Mouse (Mus musculus) stomach, postnatal 0 days (tissue): ENCODE data around the gene Fam120b. TPM values are rescaled to one million over a fixed set of nuclear protein-coding genes. Genes with fewer than 3 reads are reported as not detected.
A peak's percentile ranks its signal among the peaks of the same experiment; 100 is the strongest.

ENCODE experiments used
- ATAC-seq: fragments of 200-750 bp; cut with Nextera tagmentation; 2 replicates; pipeline ENCODE4 v1.8.0; 2017; ENCODE audit not compliant: low FRiP score, low TSS enrichment
- DNase-seq: peaks from one replicate; pipeline ENCODE4 v3.0.0-alpha.2; 2016; ENCODE audit warnings: low spot score
- H3K27ac ChIP-seq: fragments of 300-500 bp; sonication (generic); replicated peaks from 2 replicates; pipeline ENCODE4 v1.5.1; 2014; ENCODE audit warnings: mild to moderate bottlenecking, control low read depth
- H3K27me3 ChIP-seq: fragments of 300-500 bp; sonication (generic); 2 replicates; pipeline ENCODE4 v1.6.1; 2014; ENCODE audit warnings: low read length; ENCODE audit not compliant: control insufficient read depth, insufficient read depth
- H3K36me3 ChIP-seq: fragments of 300-500 bp; sonication (generic); 2 replicates; pipeline ENCODE4 v1.6.1; 2014; ENCODE audit warnings: low read length, mixed read lengths; ENCODE audit not compliant: control insufficient read depth, insufficient read depth
- H3K4me1 ChIP-seq: fragments of 300-500 bp; sonication (generic); replicated peaks from 2 replicates; pipeline ENCODE4 v1.6.1; 2014; ENCODE audit warnings: antibody characterized with exemption; ENCODE audit not compliant: control insufficient read depth, insufficient read depth
- H3K4me2 ChIP-seq: fragments of 300-500 bp; sonication (generic); replicated peaks from 2 replicates; pipeline ENCODE4 v1.6.1; 2014; ENCODE audit warnings: low read depth, mild to moderate bottlenecking, control low read depth, moderate library complexity
- H3K4me3 ChIP-seq: fragments of 300-500 bp; sonication (generic); 2 replicates; pipeline ENCODE4 v1.5.1; 2014; ENCODE audit warnings: low read depth, low read length, control low read depth
- H3K9ac ChIP-seq: fragments of 300-500 bp; sonication (generic); 2 replicates; pipeline ENCODE4 v1.6.1; 2014; ENCODE audit warnings: mild to moderate bottlenecking, low read length, control low read depth, mixed read lengths
- H3K9me3 ChIP-seq: fragments of 300-500 bp; sonication (generic); 2 replicates; pipeline ENCODE4 v1.6.1; 2016; ENCODE audit warnings: low read length; ENCODE audit not compliant: control insufficient read depth
- CTCF ChIP-seq: IDR thresholded peaks from 2 replicates; pipeline ENCODE4 v1.5.1; 2016; ENCODE audit warnings: antibody characterized with exemption, low read depth, mild to moderate bottlenecking, moderate library complexity
- EP300 ChIP-seq: optimal IDR thresholded peaks from 2 replicates; pipeline ENCODE3; 2016; ENCODE audit warnings: antibody characterized with exemption
- WGBS: fragments of 180-500 bp; shearing (Covaris S2); extraction: QIAGEN DNeasy Blood & Tissue Kit; methylation state at CpG from one replicate; pipeline ENCODE4 v1.1.7; 2014; 5-methylcytosine and 5-hydroxymethylcytosine counted together
- polyA plus RNA-seq: library from polyadenylated mRNA; unstranded; fragments of >200 nt; fragmentation: Nextera tagmentation; extraction: Ambion mirVana; gene quantifications from 2 replicates; pipeline ENCODE4 v1.2.1, GENCODE M21; 2015

Gene Fam120b
- polyA plus RNA-seq, 1 experiment from 2014 or later = 10.0 TPM

DNA sequence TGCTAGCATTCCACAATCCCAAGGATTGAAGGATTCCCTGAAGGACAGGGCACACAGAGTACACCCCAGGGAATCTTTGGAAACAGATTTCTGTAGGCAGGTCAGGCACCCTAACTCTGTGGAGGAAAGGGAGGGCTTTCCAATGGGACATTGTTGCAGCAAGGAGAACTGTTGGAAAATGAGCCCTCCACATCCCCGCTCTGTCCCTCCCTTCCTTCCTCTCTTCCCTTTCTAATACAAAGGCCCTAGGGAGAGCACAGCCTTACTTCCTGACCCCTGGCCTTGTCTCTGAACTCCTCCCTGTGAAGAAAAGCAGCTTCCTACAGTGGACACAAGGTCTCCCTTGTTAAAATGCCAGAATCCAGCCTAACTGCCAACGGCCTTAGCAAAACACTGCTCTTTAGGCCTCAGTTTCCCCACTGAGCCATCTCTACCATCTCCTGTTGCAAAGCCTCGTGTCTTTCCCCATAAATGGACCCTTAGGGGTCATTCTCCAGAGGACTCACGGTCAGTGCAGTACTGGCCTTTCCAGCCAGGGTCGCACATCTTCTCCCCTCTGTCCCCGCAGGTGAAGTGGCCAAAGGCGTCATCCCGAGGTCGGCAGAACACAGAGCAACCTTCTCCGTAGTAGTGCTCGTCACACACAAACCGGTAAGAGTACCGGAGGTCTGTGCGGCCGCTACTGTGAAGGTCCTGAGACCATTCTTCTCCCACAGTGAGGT lies 22.9 kb upstream of the Fam120b start:
- peak; percentile 9 for DNase-seq
- Histone ChIP-seq H3K9ac (no peak overlapping the region), H3K4me3 (peak overlapping the region; percentile 10; the same call in 1 of the 2 replicates), H3K4me2 (peak overlapping the region; percentile 98), H3K9me3 (no peaks in the 10 kb centered on the region), H3K36me3 (no peaks in the 10 kb centered on the region), H3K27ac (no peak overlapping the region), H3K4me1 (no peaks in the 10 kb centered on the region; the same call in 1 of the 2 replicates), H3K27me3 (no peaks in the 10 kb centered on the region)
- 67% methylated on average over 15 of the region's 15 CpGs for WGBS
- TF ChIP-seq CTCF (no peak), EP300 (no peak)
- no peak for ATAC-seq

DNA sequence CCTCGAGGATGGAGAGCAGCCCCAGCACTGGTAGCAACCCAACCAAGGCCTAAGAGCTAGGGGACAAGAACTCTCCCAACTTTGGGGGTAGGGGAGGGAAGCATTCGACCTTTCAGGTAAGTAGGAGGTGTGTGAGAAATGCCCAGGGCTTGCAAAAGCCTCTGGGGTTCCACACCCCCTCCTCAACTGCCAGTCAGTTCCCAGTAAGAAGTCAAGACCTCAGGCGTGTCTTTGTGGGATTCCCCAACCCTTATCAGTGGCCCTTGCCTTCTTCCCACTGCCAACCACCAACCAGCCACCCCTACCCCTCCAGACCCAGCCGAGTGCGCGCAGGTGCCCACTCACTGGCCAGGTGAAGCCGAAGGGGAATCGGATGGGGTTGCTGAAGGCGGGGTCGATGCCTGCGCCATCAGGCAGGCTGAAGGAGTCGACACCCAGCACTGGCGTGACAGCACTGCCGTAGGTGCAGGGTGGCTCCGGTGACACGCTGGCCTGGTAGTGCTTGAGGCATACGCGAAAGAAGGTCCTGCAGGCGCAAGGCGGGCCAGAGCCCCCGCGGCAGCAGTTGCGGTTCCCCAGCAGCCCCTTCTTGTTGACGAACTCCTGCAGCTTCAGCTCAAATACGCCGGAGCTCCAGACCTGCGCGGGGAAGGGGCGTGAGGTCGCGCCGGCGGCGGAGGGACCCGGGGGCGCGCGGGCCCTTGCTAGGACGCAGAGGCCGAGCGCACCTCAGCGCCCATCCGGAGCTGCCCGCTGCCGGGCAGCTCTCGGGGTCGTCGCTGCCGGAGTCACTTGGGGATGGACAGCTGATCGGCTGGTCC lies 21.5 kb upstream of the Fam120b start:
- H3K4me3 ChIP-seq = peak overlapping the region; percentile 69
- no peaks in the 10 kb centered on the region; the same call in 1 of the 2 replicates for H3K4me1 ChIP-seq
- ATAC-seq (no peak; the same call in 1 of the 2 replicates), DNase-seq (peak; percentile 26)
- H3K9ac ChIP-seq = peak overlapping the region; percentile 66
- no peaks in the 10 kb centered on the region for H3K36me3 ChIP-seq
- TF ChIP-seq EP300 = no peak
- no peak for TF ChIP-seq CTCF
- H3K27me3 ChIP-seq = no peaks in the 10 kb centered on the region
- H3K27ac ChIP-seq = no peak overlapping the region
- no peaks in the 10 kb centered on the region for H3K9me3 ChIP-seq
- 6% methylated on average over 44 of the region's 50 CpGs for WGBS
- H3K4me2 ChIP-seq = peak overlapping the region; percentile 98

DNA sequence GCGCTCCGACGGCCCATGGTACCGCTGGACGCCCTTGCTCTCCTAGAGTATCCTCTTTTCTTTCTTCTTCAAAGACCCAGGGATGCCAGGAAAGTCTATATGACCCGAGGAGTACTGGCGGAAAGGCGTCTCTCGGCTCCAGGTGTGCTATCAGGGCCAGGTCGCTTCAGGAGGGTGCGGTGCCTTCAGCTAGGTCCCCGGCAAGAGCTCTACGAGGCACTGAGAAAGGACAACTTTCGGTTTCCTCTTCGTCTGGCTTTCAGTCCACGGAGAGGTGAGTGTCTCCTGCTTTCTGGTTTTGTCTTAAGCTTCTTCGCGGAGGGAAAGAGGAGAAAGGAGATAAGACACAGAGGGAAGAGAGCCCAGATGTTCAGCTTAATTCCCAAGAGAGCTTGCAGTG lies 20.8 kb upstream of the Fam120b start:
- H3K4me3 ChIP-seq = peak overlapping the region; percentile 69
- no peak for TF ChIP-seq EP300
- TF ChIP-seq CTCF = no peak
- H3K4me2 ChIP-seq = peak overlapping the region; percentile 98
- WGBS = under 1% methylated on average over 18 of the region's 18 CpGs
- no peaks in the 10 kb centered on the region for H3K36me3 ChIP-seq
- H3K9me3 ChIP-seq = no peaks in the 10 kb centered on the region
- H3K27ac ChIP-seq = 0 out of 2 replicates have a peak overlapping the region, but pooled peaks have one; percentile 40
- H3K27me3 ChIP-seq = no peaks in the 10 kb centered on the region
- ATAC-seq (no peak), DNase-seq (peak; percentile 35)
- H3K9ac ChIP-seq = peak overlapping the region; percentile 66
- H3K4me1 ChIP-seq = no peaks in the 10 kb centered on the region; the same call in 1 of the 2 replicates

DNA sequence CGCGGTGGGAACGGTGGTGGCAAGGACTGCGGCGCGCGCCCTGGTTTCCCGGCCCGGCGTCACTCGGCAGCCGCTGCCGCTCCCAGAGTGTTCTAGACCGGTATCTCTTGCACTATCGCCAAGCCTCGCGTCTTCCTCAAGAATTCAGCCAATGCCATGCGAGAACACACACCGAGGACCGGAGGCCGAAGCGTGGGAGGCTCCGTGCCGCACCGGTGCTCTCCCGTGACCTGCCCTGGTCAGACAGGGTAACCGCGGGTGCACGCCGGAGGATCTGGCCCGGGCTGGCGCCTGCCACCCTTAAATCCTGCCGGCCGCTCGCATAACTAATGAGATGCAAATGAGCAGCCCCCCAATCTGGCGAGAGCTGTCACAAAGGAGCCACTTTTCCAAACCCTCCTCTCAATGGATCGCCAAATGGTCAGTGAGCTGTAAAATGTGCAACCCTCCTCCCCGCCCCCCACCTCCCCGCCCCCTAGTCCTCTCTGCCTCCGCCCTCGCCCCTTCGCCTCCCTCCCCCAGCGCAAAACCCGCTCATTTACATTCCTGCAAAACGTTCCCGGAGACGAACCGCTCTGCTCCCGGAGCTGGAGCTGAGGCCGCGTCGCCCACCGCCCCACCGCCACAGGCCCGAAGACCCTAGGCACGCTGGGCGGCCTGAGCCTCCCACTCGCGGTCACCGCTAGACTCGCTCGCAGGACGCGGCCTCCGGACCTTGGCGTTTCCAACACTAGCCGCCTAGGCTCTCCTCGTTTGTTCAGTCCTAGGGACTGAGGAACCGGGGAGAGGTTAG lies 20.1 kb upstream of the Fam120b start:
- Histone ChIP-seq H3K36me3 (no peaks in the 10 kb centered on the region), H3K4me3 (peak overlapping the region; percentile 69), H3K4me1 (no peaks in the 10 kb centered on the region; the same call in 1 of the 2 replicates), H3K9me3 (no peaks in the 10 kb centered on the region), H3K27ac (peak overlapping the region; percentile 58; the same call in 1 of the 2 replicates), H3K4me2 (peak overlapping the region; percentile 98), H3K9ac (peak overlapping the region; percentile 66), H3K27me3 (no peaks in the 10 kb centered on the region)
- TF ChIP-seq EP300 (no peak), CTCF (no peak)
- under 1% methylated on average over 64 of the region's 69 CpGs for WGBS
- DNase-seq (peak; percentile 59), ATAC-seq (peak; percentile 36)

DNA sequence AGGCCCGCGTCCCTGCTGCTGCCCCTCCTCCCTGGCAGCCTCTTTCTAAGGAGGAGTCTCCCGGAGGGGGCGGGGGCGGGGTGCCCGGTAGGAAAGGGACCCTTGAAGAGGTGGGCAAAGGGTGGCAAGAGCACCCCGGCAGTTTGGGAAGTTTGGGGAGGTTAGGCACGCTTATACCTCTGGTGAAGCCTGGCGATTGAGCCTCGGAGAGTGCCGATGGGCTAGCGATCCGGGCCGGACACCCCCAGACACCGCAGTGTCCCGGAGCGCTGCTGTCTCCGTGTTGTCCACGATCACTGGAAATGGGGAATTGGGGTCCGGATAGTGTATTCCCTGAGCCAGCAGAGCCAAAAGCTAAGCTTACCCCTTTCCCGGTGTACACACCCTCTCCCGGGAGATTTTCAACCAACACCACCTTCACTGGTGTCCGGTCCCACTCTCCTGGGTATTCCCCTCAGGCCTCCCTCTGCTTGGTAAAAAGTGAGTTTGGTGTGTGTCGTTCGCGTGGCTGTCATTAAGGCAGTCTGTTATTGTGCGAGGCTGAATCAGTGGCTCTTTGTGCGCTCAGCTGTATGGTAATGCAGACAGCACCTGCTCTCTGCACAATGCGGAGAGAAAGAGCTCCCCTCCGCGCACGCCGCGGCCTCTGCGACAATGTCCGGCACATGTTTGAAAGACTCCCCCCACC lies 19.4 kb upstream of the Fam120b start, which contains the start of gene Dll1:
Gene Dll1 (minus strand): TSS at position 379 of the 688 bp plus-strand sequence.
- peak; percentile 50 for DNase-seq
- no peak for ATAC-seq
- Histone ChIP-seq H3K4me1 (no peaks in the 10 kb centered on the region; the same call in 1 of the 2 replicates), H3K36me3 (no peaks in the 10 kb centered on the region), H3K9me3 (no peaks in the 10 kb centered on the region), H3K4me2 (peak within 1 kb of the TSS; percentile 98), H3K9ac (peak within 1 kb of the TSS; percentile 66), H3K4me3 (peak within 1 kb of the TSS; percentile 69), H3K27me3 (no peaks in the 10 kb centered on the region), H3K27ac (peak within 1 kb of the TSS; percentile 58; the same call in 1 of the 2 replicates)
- WGBS = 5% methylated on average over 36 of the region's 36 CpGs
- TF ChIP-seq EP300 (no peak), CTCF (peak; percentile 35)
